Mouse (Mus musculus) heart, adult 11 months (tissue): ENCODE measurements at regions not wholly inside any gene's neighbourhood (a gene's known extent, or its start where the extent isn't known, plus 50 kb on each side); places are given as distances from the start of the nearest gene placed in this dataset.
A peak's percentile ranks its signal among the peaks of the same experiment; 100 is the strongest.
"Not testable (repeated sequence)": the region's sequence is repeated elsewhere in the genome, so short reads cannot be mapped to it uniquely, and the experiment has no call there.

Source experiments
- DNase-seq: peaks from one replicate; pipeline ENCODE4 v3.0.0; 2022

DNA sequence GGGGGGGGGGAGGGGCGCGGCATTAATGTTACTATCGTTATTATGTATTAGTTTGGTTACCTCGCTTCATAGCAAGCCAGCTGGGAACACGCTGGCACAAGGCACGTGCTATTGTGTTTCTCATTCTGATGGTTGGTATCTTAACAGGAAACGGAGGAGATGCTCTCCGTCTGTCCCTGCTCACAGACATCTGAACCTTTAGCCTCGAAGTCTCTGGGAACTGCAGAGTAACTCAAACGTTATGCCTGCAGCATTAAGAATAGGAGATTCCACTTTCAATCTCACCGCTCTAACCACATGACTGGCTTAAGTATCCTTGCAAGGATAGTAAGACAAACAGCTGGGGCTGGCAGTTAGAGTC is 80.0 kb downstream of the Nfkbiz start:
- DNase-seq, result no peak

DNA sequence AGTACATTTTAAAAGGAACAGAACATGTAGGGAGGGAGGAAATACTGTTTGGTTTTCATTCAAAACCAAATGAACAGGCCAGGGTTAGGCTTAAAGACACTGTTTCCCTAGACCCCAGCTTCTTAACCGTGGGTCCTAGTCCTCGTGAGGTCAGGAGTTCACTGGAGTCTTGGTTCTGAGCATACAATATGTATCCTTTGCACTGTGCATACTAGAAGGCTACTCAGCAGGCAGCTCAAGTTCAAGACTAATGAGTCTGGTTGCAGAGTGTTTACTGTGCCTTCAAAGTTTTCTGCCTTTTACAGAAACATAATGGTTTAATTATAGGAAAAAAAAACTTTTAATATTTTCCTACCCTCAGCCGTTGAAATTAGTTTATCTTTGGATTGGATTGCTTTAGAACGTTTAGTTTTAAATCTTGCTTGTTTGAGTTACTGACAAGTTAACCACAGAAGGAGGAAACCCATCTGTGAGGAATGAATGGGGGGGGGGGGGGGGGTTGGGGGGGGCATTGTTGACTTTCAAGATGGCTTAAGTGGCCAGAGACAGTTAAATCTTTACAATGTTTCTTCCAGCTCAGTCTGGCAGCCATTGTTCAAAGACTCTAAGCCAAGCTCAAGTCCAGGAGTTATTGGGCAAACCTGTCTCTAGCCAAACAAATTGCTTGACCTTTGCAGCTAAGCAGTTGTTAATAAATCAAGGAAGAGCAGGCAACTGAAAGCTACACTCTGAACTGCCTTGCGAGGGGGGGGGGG is 80.6 kb downstream of the Nfkbiz start:
- DNase-seq, result no peak

DNA sequence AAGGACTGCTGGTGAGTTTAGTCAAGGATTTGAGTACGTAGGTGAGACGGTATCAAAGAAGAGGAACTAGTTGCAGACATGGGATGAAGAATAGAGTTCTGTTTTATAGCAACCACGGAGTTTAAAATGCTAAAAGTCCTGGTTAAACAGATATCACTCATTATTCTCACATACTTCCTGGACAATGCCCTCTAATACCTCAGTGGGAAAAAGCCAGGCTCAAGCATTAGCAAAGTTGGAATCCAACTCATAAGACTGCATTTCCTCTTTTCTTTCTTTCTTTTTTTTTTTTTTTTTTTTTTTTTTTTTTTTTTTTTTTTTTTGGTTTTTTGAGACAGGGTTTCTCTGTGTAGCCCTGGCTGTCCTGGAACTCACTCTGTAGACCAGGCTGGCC is 81.3 kb downstream of the Nfkbiz start:
- not testable (repeated sequence) for DNase-seq

DNA sequence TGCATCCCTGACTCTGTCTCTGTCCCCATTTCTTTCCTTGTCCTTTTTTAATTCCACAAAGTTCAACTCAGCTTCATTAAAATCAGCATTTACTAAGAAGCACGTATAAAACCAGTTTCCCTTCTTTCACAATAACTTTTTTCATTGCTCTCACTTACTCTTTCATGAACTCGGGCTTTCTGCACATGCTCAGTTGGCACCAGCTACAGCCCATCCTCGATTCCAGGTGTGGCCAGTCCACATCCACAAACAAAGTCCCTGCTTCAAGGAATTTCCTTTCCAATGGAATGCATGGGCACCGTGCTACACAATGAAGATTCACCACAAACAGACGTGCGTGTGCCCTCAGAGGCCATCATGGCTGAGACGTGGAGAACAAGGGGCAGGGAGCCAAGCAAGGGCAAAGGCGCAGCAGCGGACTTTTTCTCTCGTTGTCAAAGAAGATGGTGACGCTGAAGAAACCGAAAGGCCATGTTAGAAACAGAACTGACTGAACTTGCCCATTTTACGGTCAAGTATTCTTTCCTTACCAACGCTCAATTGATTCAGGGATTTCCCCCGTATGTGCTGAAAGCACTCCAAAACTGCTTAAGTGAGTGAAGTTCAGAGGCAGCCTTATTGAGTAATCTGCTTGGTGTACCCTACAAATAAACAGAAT is 81.8 kb downstream of the Nfkbiz start:
- DNase-seq, result no peak

DNA sequence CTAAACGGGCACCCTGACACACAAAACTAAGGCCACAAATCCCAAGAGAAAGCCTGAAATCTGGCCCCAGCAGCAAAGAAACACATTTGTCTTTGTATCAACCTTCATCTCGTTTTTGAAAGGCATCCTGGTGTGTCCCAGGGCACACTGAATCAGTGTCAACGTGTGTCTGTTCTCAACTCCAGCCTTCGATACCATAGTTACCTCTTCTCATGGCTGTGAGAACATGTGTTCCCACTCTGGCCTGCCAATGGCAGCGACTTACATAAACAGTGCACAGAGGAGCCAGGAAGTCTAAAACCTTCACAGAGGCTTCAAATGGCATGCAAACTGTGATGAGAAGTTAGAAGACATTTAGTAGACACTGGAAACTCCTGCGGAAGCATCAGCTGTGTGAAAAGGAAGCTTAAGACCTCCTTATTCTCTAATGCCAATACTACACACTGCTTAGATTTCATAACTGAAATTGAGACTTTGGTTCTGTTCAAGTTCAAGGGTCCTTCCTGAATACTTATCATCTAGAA is 83.3 kb downstream of the Nfkbiz start:
- DNase-seq, result no peak

DNA sequence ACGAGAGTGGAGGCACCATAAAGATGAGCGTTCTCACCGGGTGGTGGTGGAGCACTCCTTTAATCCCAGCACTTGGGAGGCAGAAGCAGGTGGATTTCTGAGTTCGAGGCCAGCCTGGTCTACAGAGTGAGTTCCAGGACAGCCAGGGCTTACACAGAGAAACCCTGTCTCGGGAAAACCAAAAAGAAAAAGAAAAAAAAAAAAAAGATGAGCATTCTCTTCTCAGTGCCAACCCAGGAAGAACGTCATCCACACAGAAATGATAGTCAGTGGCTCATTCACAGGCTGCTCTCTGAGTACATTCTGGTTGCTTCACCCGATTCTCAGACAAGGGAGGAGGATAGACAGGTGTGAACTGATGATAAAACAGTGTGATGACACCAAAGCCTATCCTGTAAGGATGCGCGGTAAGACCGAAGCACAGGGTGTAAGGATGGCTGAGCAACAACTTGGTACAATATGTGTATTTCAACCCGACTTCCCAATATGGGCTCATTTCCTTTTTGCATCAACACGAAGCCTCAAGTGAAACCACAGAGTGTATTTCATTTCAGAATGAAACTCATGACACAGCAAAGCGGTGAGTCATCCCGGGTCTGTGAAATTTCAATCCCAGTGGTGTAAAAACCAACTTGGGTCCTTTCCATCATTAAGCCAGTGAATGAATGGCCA is 84.5 kb downstream of the Nfkbiz start:
- peak; percentile 94 for DNase-seq

DNA sequence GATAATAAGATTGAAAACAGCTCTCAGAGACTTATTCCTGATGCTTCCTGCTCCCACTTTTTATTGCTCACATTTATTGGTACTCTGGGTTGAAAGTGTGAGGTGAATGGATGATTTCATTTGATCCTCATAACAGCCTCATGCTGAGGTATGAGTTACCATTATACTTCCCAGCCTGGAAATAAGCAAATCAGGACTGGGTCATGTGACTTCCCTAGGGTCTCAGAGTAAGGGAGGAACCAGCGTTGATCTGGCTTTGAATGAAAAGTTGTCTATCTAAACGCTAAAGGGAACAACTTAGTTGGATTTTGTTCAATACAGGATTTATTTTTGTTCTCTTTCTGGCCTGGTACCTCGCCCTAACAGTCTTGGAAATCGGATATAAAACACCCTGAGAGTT is 85.3 kb downstream of the Nfkbiz start:
- no peak for DNase-seq

DNA sequence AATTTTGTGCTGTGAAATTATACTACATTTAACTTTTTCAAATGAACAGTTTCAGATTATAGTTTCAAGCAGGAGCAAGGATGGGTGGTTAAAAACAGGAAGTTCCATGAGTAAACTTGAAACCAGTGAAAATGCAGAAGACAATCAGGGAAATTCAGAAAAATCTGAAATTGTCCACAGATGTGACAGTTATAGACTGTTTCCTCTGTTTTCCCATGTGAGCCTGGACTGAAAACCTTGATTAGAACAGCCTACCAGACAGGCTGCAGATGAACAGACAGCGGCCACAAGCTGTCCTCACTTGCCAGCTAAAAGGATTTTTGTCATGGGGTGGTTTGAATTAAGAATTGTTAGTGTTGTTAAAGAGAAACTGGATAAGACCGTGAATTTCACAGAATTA is 91.4 kb downstream of the Nfkbiz start:
- DNase-seq, result peak; percentile 86

DNA sequence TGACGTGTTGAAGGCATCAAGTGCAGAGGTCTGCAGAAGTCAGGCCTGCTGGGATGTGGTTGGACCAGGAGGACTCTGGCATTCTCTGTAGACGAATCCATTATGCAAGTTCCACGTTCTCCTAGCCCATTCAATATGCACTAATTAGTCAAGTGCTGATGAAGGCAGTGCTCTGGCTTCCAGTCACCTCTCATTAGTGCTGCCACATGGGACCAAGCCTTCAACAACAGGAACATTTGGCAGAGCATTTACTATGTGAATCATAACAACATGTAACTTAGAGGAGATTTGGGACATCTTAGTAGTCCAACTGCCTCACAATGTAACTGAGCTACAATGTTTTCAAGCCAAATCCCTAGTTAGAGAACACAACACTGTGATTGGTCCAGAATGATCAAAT is 92.5 kb downstream of the Nfkbiz start:
- peak; percentile 36 for DNase-seq

DNA sequence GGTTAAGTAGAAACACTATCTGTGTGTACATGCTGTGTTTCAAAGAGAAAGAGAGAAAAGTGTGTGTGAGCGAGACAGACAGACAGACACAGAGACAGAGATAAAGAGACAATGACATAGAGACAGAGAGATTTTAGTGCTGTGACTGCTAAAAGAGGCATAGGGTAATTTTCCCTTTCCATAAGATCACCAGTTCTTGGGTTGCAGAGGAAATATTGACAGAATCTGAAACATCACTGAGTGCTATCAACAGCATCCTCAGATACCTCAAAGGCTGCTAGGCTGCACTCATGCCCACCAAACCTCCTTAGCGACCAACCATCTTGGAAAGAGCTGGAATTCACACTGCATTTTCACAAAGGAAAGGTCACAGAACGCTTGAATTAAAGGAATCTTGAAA is 93.6 kb downstream of the Nfkbiz start:
- no peak for DNase-seq

DNA sequence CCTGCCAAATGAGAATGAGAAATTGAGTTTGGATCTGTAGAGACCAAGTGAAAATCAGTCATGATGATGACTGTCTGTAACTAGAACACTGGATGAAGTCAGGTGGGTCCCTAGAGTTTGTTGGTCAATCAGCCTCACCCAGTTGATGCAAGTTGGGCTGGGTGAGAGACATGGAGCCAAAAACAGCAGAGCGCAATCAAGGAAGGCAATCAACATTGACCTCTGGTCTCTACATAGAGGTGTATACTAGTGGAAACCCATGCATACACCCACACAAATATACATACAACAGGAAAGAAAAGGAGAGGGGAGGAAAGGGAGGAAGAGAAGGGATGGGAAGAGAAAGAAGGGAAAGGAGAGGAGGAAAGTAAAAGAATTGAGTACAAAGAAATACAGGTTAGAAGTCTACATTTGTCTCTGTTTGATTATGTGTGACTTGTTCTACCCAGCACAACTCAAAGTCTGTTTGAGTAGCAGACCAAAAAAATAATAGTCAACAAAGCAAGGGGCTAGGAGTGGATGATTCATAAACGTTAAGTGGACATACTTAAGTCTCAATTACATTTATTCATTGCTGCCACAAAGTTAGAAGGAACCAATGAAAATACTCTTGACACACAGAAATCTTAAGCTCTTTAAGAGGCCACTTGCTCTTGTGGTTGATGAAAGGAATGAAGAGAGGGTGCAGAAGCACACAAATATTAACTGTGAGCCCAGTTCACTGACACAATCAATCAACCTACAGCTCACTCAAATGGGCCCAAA is 97.4 kb downstream of the Nfkbiz start:
- peak; percentile 22 for DNase-seq

DNA sequence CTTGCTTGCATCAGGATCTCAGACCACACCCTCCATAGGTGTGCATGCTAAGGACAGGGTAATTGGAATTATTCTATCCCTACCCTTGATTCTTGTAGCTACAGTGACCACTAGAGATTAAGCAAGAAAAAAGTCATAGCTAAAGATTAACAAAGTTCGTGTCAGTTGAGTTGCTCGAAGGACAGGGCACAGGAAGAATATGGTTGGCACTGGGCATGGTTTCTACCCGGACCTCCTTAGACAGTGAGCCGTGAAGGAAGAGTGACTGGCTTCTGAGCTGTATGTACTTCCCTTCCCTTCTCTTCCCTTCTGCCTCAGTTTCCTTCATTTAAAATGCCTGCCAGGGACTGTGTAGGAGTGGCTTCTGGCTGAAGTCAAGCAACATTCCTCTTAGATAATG is 100.0 kb downstream of the Nfkbiz start:
- peak; percentile 61 for DNase-seq

DNA sequence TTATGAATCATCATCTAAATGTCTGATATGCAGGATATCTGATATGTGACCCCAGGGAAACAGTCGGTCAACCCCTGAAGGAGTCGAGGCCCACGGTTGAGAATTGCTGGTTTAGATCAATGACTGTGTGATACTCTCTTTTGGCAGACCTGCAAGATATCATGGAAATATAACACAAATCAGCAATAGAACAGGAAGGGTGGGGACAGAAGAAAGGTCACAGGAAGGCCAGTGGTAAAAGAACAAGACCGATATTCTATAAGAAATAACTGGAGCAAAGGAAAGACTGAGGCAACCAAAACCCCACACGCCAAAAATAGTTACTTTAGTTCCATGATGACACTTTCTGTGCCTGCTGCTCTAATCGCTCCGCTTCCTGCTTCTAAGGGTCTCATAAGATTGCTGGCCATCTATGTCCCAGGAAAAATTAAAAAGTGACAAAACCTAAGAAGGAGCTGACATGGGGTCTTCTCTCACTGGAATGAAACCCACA is 103.2 kb downstream of the Nfkbiz start:
- peak; percentile 28 for DNase-seq

DNA sequence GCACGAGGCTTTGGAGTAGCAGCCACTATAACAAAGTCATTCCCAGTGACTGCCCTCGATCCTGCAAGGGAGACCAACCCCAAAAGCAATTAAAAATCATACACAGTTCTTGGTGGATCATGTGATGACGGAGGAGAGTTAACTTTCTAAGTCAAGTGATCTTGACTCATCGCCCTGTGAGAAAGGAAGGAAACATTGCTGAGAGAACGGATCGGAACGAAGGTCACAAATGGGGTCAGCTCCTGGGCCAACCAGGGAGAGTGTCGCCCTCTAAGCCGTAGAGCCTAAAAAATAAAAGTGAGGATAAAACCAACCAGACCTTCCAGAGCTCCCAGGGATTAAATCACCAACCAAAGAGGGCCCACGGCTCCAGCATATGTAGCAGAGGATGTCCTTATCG is 104.4 kb downstream of the Nfkbiz start:
- peak; percentile 87 for DNase-seq

DNA sequence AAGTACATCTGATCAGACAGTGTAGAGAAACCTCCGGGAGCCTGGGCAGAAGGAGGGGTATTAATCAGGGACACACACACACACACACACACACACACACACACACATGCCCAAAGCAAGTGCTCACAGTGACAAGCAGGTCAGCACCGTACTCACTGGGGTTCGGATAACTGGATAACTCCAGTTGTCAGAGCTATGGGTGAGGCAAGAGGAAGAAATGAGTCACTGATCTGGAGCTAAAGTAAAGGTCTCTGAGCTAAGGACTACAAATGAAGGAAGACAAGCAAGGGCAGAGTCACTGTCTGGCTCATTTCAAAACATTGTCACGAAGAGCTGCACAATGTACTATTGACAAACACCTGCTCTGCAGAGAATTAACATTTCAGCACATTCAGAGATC is 104.9 kb downstream of the Nfkbiz start:
- DNase-seq, result peak; percentile 94

DNA sequence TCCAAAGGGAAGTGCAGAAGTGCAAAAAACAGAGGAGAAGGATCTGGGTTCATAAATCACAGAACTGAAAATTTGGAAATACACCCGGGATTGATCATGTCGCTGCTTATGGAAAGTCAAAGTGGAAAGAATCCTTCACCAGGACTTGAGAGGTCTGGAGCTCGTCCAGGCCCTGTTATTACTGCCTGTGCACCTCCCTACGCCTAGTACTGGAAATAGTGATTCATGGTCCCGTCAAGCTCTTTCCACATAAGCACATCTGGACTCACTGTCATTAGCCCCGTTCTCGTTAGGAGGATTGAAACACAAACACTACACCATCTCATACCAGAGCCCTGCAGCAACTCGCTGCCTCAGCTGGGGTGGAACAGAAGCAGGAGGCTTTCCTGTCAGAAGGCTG is 107.7 kb downstream of the Nfkbiz start:
- peak; percentile 95 for DNase-seq

DNA sequence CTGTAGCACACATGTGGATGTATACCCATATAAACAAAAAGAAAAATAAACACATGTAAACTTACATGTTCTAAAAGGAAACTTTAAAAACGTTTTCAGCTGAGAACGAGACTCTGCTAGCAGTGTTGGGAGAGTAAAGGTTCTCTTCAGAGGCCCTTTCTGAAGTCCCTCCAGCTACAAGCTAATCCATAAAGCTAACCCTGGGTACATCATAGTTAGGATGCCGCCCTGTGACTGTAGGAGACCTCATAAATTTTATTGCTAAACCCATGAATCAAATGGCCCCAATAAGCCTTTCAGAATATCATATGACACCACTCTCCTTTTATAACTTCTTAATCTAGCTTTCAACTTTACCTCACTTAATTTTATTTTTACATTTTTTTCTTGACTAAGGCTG is 112.2 kb downstream of the Nfkbiz start:
- DNase-seq, result peak; percentile 29

DNA sequence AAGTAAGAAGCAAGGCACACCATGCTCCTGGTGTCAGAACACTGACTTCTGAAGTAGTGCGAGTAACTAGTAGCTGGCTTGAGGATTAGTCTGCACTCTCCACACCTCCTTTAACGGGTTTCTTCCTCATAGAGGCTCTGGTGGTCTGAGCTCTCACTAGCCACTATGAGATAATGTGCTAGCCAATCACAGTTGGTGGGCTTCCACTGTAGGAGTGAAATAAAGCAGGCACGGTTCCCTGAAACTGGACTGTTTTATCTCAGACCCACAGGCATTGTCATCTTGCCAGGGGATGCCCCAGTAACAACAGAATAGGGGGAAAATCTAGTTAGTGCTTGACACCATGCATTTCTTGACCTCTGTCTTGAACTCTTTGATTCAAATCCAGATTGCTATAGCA is 118.3 kb downstream of the Nfkbiz start:
- no peak for DNase-seq

DNA sequence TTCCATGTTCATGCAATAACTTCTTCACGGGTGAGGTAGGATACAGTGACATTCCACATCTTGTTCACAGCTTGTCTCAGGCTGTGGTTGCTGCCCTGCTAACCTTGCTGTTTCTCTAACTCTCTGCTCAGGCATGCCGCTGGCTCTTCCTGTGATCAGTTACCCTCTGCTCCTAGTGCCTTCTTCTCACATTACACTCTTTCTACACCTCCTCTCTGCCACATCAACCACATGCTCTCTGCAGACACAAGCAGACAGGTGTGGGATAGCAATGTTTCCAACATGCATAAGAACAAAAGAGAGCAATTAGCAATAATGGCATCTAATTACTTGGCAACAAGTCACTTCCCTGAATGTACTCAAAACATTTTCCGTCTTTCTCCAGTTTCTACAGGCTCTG is 128.7 kb downstream of the Nfkbiz start:
- peak; percentile 46 for DNase-seq

DNA sequence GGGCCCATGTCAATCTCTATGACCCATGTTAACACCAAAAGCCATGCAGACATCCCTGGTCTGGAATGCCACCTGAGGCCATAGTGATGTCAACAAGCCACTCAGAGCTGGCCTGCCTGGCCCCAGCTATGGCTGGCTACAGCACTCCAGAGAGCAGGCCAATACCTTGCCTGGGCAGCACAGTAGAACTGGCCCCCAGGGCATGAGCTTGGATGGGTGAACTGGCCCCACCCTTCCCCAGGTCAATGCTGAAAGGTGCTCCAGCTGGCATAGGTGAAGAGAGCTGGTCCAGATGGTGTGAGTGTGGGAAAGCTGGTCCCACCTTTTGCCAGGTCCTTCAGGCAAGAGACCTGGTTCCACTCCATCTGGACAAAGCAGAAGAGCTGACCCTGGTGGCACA is 132.2 kb downstream of the Nfkbiz start:
- DNase-seq, result peak; percentile 48

DNA sequence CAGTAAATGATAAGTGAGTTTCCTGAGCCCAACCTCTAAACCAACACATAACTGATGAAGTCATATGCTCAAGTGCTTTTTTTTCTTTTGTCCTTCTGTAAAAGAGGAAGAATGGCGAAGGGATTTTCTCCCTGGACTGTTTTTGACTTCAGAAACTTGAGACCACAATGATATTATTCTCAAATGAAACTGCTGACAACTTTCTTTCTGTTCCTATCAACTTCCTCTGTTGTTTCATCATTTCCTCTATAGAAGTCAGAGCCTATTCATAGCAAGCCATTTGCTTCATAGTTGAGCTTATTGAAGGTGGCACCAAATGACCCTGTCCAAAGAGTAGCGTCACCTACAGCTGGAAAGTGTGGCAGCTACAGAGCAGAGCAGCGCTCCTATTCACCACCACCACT is 140.2 kb downstream of the Nfkbiz start:
- peak; percentile 89 for DNase-seq

DNA sequence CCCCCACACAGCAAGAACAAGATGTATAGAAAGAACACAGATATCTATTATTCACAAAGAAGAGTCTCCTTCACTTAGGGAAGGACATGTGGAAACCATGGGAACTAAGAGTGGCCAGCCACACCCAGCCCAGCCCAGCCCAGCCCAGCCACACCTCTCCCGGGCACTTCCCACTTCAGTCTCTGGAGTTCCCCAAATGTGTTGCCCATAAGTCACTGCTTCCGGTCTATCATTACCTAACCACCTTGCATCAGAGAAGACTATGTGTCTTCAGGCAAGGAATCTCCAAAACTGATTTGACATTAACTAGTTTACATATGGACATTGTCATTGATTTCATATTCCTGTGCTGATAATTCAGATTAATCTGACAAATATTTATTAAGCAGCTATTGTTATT is 147.6 kb downstream of the Nfkbiz start:
- no peak for DNase-seq

DNA sequence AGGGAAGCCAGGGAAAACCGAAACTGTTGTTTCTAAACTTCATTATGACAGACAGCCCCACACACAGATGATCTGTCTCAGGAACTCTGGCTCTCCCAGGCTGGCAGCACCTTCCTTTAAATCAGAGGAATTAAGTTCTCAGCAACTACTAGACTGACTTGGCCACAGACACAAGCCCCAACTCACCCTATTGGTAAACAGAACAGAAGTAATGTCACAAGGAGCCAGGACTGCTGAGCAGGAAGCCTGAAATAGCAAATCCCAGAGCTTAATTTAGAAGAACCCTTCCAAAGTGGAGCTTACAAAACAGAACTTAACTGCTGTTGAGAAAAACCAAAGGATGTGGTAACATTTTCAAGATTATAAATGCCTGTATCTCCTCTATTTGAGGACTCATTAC is 174.8 kb downstream of the Nfkbiz start:
- peak; percentile 93 for DNase-seq
